Mouse (Mus musculus) olfactory bulb, adult 2 months (tissue): Measurements from ENCODE around the gene Ppl. TPM values are rescaled to one million over a fixed set of nuclear protein-coding genes. Genes with fewer than 3 reads are reported as not detected.
A peak's percentile ranks its signal among the peaks of the same experiment; 100 is the strongest.

ENCODE experiments used
- H3K27ac ChIP-seq: fragments of 200-500 bp; 2 replicates; pipeline ENCODE4 v1.5.1; 2012; ENCODE audit warnings: low read depth, low read length; ENCODE audit not compliant: insufficient read depth
- H3K4me1 ChIP-seq: fragments of 200-500 bp; 2 replicates; pipeline ENCODE4 v1.6.1; 2012; ENCODE audit warnings: low read length; ENCODE audit not compliant: control insufficient read depth, insufficient read depth
- H3K4me3 ChIP-seq: fragments of 200-500 bp; 2 replicates; pipeline ENCODE4 v1.5.1; 2012; ENCODE audit warnings: mild to moderate bottlenecking, low read depth, low read length, moderate library complexity; ENCODE audit not compliant: insufficient read depth
- CTCF ChIP-seq: fragments of 200-500 bp; IDR thresholded peaks from 2 replicates; pipeline ENCODE4 v1.5.1; 2012; ENCODE audit warnings: low read depth, mild to moderate bottlenecking, low read length, moderate library complexity; ENCODE audit not compliant: insufficient read depth
- POLR2A ChIP-seq: fragments of 200-500 bp; IDR thresholded peaks from 2 replicates; pipeline ENCODE4 v1.6.1; 2012; ENCODE audit warnings: mild to moderate bottlenecking, low read depth, low read length, moderate library complexity; ENCODE audit not compliant: insufficient read depth
- WGBS: fragments of 180-500 bp; shearing (Covaris S2); methylation state at CpG from one replicate; pipeline ENCODE4 v1.1.7; 2018; 5-methylcytosine and 5-hydroxymethylcytosine counted together
- polyA plus RNA-seq: library from polyadenylated mRNA; stranded (reverse); fragments of >200 nt; gene quantifications from 2 replicates; pipeline ENCODE4 v1.2.4, GENCODE M21; 2012; ENCODE audit warnings: low replicate concordance; ENCODE audit not compliant: missing spikeins, insufficient read depth, insufficient read length

Gene Ppl
- polyA plus RNA-seq, 1 experiment: not detected

DNA sequence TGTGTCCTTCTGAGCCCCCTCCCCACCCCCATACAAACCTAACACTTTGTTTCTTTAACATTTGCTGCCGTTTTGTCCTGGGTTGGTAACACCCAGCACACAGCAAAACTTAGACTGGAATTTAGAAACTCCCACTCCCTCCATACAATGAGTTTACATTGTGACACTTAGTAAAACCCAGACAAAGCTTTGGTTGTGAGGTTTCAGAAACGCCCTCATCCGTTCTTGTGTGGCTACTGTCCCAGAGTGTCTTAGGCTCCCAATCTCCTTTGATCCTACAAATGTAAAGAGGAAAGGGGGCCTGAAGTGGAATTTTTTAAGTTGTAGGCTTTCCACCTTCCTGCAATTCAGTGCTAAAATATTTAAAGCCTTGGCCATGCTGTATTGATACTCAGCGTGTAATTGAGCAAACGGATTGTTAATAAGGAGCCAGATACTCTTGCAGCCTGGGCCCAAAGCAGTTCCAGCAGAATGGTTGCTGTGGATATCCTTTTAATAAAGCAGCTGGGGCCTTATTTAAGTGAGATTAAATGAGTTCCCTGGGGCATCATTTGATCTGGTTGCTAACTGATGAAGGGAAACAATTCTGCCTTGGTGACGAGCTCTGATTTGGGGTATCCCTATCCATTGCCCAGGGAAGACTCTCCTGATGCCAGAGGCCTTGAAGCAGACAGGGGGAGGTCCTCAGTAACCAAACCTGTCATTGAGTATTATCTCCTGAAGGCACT lies 21.2 kb upstream of the Ppl start:
- H3K27ac ChIP-seq: no peak overlapping the region
- WGBS: 34% methylated on average over 6 of the region's 6 CpGs
- no peak overlapping the region for H3K4me3 ChIP-seq
- no peaks in the 10 kb centered on the region for H3K4me1 ChIP-seq
- TF ChIP-seq CTCF: no peak
- TF ChIP-seq POLR2A: no peak

- H3K4me3 ChIP-seq: no peak overlapping the region
- 75% methylated on average over 10 of the region's 10 CpGs for WGBS
- H3K27ac ChIP-seq: no peak overlapping the region
- TF ChIP-seq CTCF (no peak), POLR2A (no peak)
- H3K4me1 ChIP-seq: peaks cover 13% of the 10 kb centered on the region
These were observed 18.3 kb upstream of the Ppl start for GRCm38 (mm10) chr16:5150544-5150943.

- peak within 1 kb of the TSS; percentile 32 for H3K4me3 ChIP-seq
- WGBS: 8% methylated on average over 13 of the region's 13 CpGs
- no peak for TF ChIP-seq CTCF
- TF ChIP-seq POLR2A: no peak
- H3K4me1 ChIP-seq: peaks cover 13% of the 10 kb centered on the region
- H3K27ac ChIP-seq: no peak within 1 kb of the TSS
These were observed 14.8 kb upstream of the Ppl start, which contains the start of gene Sec14l5 for GRCm38 (mm10) chr16:5147037-5147385. Gene Sec14l5, plus strand, starts transcription at chr16:5147109.

GRCm38 (mm10) chr16:5146367-5147036 lies 14.3 kb upstream of the Ppl start:
- WGBS: 1% methylated on average over 26 of the region's 26 CpGs
- Histone ChIP-seq H3K4me1 (peaks cover 13% of the 10 kb centered on the region), H3K27ac (no peak overlapping the region), H3K4me3 (peak overlapping the region; percentile 32)
- TF ChIP-seq CTCF: no peak
- TF ChIP-seq POLR2A: no peak

DNA sequence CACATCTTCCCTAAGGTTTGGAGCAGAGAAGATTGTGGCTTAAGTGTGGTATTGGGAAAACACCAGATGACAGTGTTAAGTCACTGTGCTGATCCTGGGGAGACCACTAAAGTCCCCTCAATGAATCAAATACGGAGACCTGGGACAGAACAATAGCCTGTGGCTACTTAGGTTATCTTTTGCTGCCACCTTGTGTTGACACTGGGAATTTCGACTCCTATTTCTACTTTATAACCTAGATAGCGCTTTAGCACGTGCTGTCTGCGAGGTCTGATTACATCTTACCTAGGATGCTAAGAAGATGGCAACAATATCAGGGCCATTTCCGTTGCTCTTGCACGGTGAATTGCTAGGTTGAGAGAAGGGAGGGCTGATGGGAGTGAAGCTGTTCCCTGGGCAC lies 13.3 kb upstream of the Ppl start:
- peaks cover 13% of the 10 kb centered on the region for H3K4me1 ChIP-seq
- H3K27ac ChIP-seq: no peak overlapping the region
- TF ChIP-seq POLR2A: no peak
- no peak for TF ChIP-seq CTCF
- H3K4me3 ChIP-seq: no peak overlapping the region
- under 1% methylated on average over 7 of the region's 7 CpGs for WGBS

- Histone ChIP-seq H3K27ac (no peak overlapping the region), H3K4me3 (no peak overlapping the region), H3K4me1 (peaks cover 13% of the 10 kb centered on the region)
- WGBS: 55% methylated on average over 4 of the region's 4 CpGs
- TF ChIP-seq POLR2A: no peak
- no peak for TF ChIP-seq CTCF
These were observed 7.5 kb upstream of the Ppl start for GRCm38 (mm10) chr16:5139741-5140140.

GRCm38 (mm10) chr16:5137006-5137540 lies 4.9 kb upstream of the Ppl start:
- TF ChIP-seq POLR2A: no peak
- TF ChIP-seq CTCF: no peak
- Histone ChIP-seq H3K4me3 (no peak overlapping the region), H3K4me1 (peaks cover 25% of the 10 kb centered on the region), H3K27ac (no peak overlapping the region)
- WGBS: 87% methylated on average over 12 of the region's 12 CpGs

- H3K27ac ChIP-seq: no peak overlapping the region
- 53% methylated on average over 4 of the region's 4 CpGs for WGBS
- no peak for TF ChIP-seq CTCF
- no peak for TF ChIP-seq POLR2A
- H3K4me3 ChIP-seq: no peak overlapping the region
- peaks cover 31% of the 10 kb centered on the region for H3K4me1 ChIP-seq
These were observed 4.3 kb upstream of the Ppl start for GRCm38 (mm10) chr16:5136505-5136904.

- peaks cover 32% of the 10 kb centered on the region for H3K4me1 ChIP-seq
- WGBS: 55% methylated on average over 8 of the region's 8 CpGs
- TF ChIP-seq POLR2A (no peak), CTCF (no peak)
- H3K27ac ChIP-seq: no peak overlapping the region
- no peak overlapping the region for H3K4me3 ChIP-seq
These were observed 3.5 kb upstream of the Ppl start for GRCm38 (mm10) chr16:5135551-5136261.
